Mouse (Mus musculus) midbrain, embryonic 11.5 days (tissue): ENCODE data around the gene Foxo6. TPM values are rescaled to one million over a fixed set of nuclear protein-coding genes. Genes with fewer than 3 reads are reported as not detected.

Source experiments
- ATAC-seq: fragments of 200-750 bp; cut with Nextera tagmentation; 2 replicates; pipeline ENCODE4 v1.8.0; 2017; ENCODE audit warnings: moderate TSS enrichment, moderate library complexity; ENCODE audit not compliant: low FRiP score
- DNase-seq: peaks from one replicate; pipeline ENCODE4 v3.0.0; 2015; ENCODE audit warnings: low spot score; ENCODE audit errors: missing footprints
- H3K27ac ChIP-seq: fragments of 300-500 bp; sonication (generic); 2 replicates; pipeline ENCODE4 v1.5.1; 2014; ENCODE audit warnings: low read depth, low read length
- H3K27me3 ChIP-seq: fragments of 300-500 bp; sonication (generic); 2 replicates; pipeline ENCODE4 v1.6.1; 2014; ENCODE audit warnings: mild to moderate bottlenecking, low read length, moderate library complexity, mixed read lengths; ENCODE audit not compliant: control insufficient read depth, insufficient read depth
- H3K36me3 ChIP-seq: fragments of 300-500 bp; sonication (generic); 2 replicates; pipeline ENCODE4 v1.6.1; 2014; ENCODE audit warnings: mild to moderate bottlenecking, low read length, moderate library complexity, mixed read lengths; ENCODE audit not compliant: control insufficient read depth, insufficient read depth
- H3K4me1 ChIP-seq: fragments of 300-500 bp; sonication (generic); 2 replicates; pipeline ENCODE4 v1.6.1; 2014; ENCODE audit warnings: low read length; ENCODE audit not compliant: control insufficient read depth, insufficient read depth
- H3K4me2 ChIP-seq: fragments of 300-500 bp; sonication (generic); 2 replicates; pipeline ENCODE4 v1.6.1; 2014; ENCODE audit warnings: mild to moderate bottlenecking, moderate library complexity
- H3K4me3 ChIP-seq: fragments of 300-500 bp; sonication (generic); 2 replicates; pipeline ENCODE4 v1.5.1; 2014; ENCODE audit warnings: low read depth, low read length
- H3K9ac ChIP-seq: fragments of 300-500 bp; sonication (generic); 2 replicates; pipeline ENCODE4 v1.6.1; 2014; ENCODE audit warnings: low read length
- H3K9me3 ChIP-seq: fragments of 300-500 bp; sonication (generic); 2 replicates; pipeline ENCODE4 v1.6.1; 2016; ENCODE audit warnings: low read length; ENCODE audit not compliant: control insufficient read depth
- WGBS: fragments of 180-500 bp; shearing (Covaris S2); extraction: QIAGEN DNeasy Blood & Tissue Kit; methylation state at CpG from one replicate; pipeline ENCODE4 v1.1.7; 2014; 5-methylcytosine and 5-hydroxymethylcytosine counted together
- polyA plus RNA-seq: library from polyadenylated mRNA; unstranded; fragments of >200 nt; fragmentation: Nextera tagmentation; extraction: Ambion mirVana; gene quantifications from 2 replicates; pipeline ENCODE4 v1.2.1, GENCODE M21; 2014

The Foxo6 gene
- polyA plus RNA-seq, 1 experiment from 2014 or later: 0.25 TPM

DNA sequence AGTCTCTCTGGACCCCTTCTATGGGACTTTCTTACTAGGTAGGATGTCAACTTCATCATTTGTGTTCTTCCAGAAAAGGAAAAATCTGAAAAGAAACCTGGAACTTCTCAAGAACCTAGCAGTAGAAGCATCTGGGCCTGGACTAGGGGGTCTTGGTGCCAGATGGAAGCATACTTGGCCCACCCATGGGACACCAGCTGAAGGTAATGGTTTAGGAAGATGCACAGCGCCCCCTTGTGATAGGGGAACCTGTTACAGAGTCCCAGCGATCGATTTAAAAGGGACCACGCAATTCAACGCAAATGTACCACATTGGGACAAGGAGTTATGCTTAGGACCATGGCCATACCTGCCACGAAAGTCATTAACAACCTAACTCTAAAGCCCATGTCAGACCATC lies 36.0 kb upstream of the Foxo6 start:
- no peak overlapping the region for H3K4me3 ChIP-seq
- H3K9ac ChIP-seq: no peak overlapping the region
- no peaks in the 10 kb centered on the region for H3K36me3 ChIP-seq
- no peak overlapping the region for H3K27ac ChIP-seq
- no peak overlapping the region for H3K4me2 ChIP-seq
- 27% methylated on average over 6 of the region's 6 CpGs for WGBS
- no peaks in the 10 kb centered on the region for H3K9me3 ChIP-seq
- H3K4me1 ChIP-seq: no peaks in the 10 kb centered on the region; the same call in 1 of the 2 replicates
- no peaks in the 10 kb centered on the region for H3K27me3 ChIP-seq
- DNase-seq (peak; percentile 73), ATAC-seq (no peak)

DNA sequence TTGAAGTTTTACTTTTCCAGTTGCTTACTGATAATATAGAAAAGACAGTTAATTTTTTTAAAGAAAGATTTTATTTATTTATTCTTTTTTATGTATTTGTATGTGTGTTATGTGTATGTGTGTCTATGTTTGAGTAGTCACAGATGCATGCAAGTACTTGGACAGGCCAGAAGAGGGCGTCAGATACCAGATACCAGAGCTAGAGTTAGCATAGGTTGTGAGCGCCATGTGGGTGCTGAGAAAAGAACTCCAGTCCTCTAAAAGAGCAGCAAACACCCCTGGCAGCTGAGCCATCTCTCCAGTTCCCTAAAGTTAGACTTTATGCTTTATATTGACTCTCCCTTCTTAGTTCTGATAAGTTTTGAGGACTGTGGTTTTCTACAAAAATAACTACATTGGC lies 30.4 kb upstream of the Foxo6 start:
- H3K4me3 ChIP-seq: no peak overlapping the region
- H3K27me3 ChIP-seq: no peaks in the 10 kb centered on the region
- H3K4me1 ChIP-seq: no peaks in the 10 kb centered on the region
- no peak overlapping the region for H3K27ac ChIP-seq
- H3K9ac ChIP-seq: no peak overlapping the region
- 74% methylated on average over 2 of the region's 2 CpGs for WGBS
- H3K9me3 ChIP-seq: no peaks in the 10 kb centered on the region
- DNase-seq: no peak
- H3K4me2 ChIP-seq: no peak overlapping the region
- ATAC-seq: no peak
- no peaks in the 10 kb centered on the region for H3K36me3 ChIP-seq

DNA sequence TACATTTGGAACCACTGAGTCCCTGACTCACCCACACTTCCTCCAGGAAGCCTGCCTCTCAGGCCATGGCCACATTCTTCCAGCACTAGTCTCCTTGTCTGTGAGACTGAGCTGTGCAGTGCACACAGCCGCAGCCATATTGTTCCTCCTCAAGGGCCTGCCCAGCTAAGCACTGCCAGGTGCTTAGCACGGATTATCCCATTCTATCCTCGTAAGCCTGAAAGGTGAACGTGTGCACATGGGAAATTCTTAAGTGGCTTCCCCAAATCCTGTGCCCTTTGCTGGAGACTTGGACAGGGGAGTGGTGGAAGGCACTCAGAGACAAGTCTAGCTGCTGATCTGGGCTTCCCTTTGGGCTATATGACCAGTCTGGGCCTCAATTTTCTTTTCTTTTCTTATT lies 29.6 kb upstream of the Foxo6 start:
- no peaks in the 10 kb centered on the region for H3K4me1 ChIP-seq
- 58% methylated on average over 4 of the region's 4 CpGs for WGBS
- no peaks in the 10 kb centered on the region for H3K36me3 ChIP-seq
- H3K27me3 ChIP-seq: no peaks in the 10 kb centered on the region
- H3K27ac ChIP-seq: no peak overlapping the region
- no peak for DNase-seq
- ATAC-seq: no peak
- no peaks in the 10 kb centered on the region for H3K9me3 ChIP-seq
- no peak overlapping the region for H3K4me2 ChIP-seq
- H3K9ac ChIP-seq: no peak overlapping the region
- H3K4me3 ChIP-seq: no peak overlapping the region

GRCm38 (mm10) chr4:120314571-120314970 lies 27.4 kb upstream of the Foxo6 start:
- Histone ChIP-seq H3K36me3 (no peaks in the 10 kb centered on the region), H3K4me1 (no peaks in the 10 kb centered on the region), H3K27me3 (no peaks in the 10 kb centered on the region), H3K4me3 (no peak overlapping the region), H3K9ac (no peak overlapping the region), H3K27ac (no peak overlapping the region), H3K4me2 (no peak overlapping the region), H3K9me3 (no peaks in the 10 kb centered on the region)
- DNase-seq (no peak), ATAC-seq (no peak)
- 55% methylated on average over 3 of the region's 3 CpGs for WGBS

DNA sequence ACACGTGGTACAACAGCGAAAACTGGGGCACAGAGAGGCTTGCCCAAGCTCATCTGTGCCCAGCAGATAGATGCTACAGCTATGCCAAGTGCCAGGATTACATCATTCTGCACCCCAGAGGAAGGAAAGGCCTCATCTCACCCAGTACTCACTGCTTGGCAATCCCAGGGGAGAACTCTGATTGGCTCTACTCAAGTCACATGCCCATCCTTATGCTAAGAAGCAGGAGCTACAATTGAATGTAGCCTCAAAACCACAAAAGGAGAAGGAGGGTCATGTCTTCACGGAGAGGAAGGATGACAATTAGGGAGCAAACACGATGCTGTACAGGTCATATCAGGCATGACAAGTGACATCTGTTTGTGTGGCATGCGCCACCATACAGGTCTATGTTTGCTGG lies 26.2 kb upstream of the Foxo6 start:
- 80% methylated on average over 5 of the region's 5 CpGs for WGBS
- no peak for ATAC-seq
- no peak for DNase-seq

GRCm38 (mm10) chr4:120304580-120304979 lies 17.4 kb upstream of the Foxo6 start:
- Histone ChIP-seq H3K36me3 (no peaks in the 10 kb centered on the region), H3K9me3 (no peaks in the 10 kb centered on the region), H3K4me3 (no peak overlapping the region), H3K4me1 (no peaks in the 10 kb centered on the region; the same call in 1 of the 2 replicates), H3K27ac (no peak overlapping the region), H3K4me2 (no peak overlapping the region), H3K27me3 (no peaks in the 10 kb centered on the region), H3K9ac (no peak overlapping the region)
- no peak for DNase-seq
- no peak for ATAC-seq
- WGBS: 48% methylated on average over 9 of the region's 9 CpGs

More for the DNA sequence above, 26.2 kb upstream of the Foxo6 start:
- no peaks in the 10 kb centered on the region for H3K36me3 ChIP-seq
- no peak overlapping the region for H3K4me2 ChIP-seq
- no peaks in the 10 kb centered on the region for H3K9me3 ChIP-seq
- H3K4me1 ChIP-seq: no peaks in the 10 kb centered on the region
- H3K27me3 ChIP-seq: no peaks in the 10 kb centered on the region
- no peak overlapping the region for H3K27ac ChIP-seq
- H3K9ac ChIP-seq: no peak overlapping the region
- H3K4me3 ChIP-seq: no peak overlapping the region

- Histone ChIP-seq H3K4me3 (no peak overlapping the region), H3K27ac (no peak overlapping the region), H3K27me3 (no peaks in the 10 kb centered on the region), H3K36me3 (no peaks in the 10 kb centered on the region), H3K9ac (no peak overlapping the region), H3K9me3 (no peaks in the 10 kb centered on the region), H3K4me1 (no peaks in the 10 kb centered on the region; the same call in 1 of the 2 replicates), H3K4me2 (no peak overlapping the region)
- DNase-seq (no peak), ATAC-seq (no peak)
- WGBS: 55% methylated on average over 7 of the region's 7 CpGs
Observed at GRCm38 (mm10) chr4:120299287-120299686, 12.1 kb upstream of the Foxo6 start.

GRCm38 (mm10) chr4:120291106-120291822 lies 4.1 kb upstream of the Foxo6 start:
- Histone ChIP-seq H3K27me3 (peaks cover 9% of the 10 kb centered on the region), H3K9me3 (no peaks in the 10 kb centered on the region), H3K27ac (no peak overlapping the region), H3K4me1 (peaks cover 10% of the 10 kb centered on the region), H3K9ac (no peak overlapping the region), H3K36me3 (no peaks in the 10 kb centered on the region), H3K4me3 (no peak overlapping the region), H3K4me2 (no peak overlapping the region)
- WGBS: 78% methylated on average over 11 of the region's 11 CpGs
- DNase-seq (peak; percentile 75), ATAC-seq (no peak)

- H3K9me3 ChIP-seq: no peaks in the 10 kb centered on the region
- H3K4me2 ChIP-seq: no peak overlapping the region
- DNase-seq (no peak), ATAC-seq (no peak)
- peaks cover 17% of the 10 kb centered on the region for H3K27me3 ChIP-seq
- H3K9ac ChIP-seq: no peak overlapping the region
- H3K36me3 ChIP-seq: no peaks in the 10 kb centered on the region
- WGBS: 57% methylated on average over 5 of the region's 5 CpGs
- peaks cover 10% of the 10 kb centered on the region for H3K4me1 ChIP-seq
- H3K4me3 ChIP-seq: no peak overlapping the region
- H3K27ac ChIP-seq: no peak overlapping the region
Observed at GRCm38 (mm10) chr4:120290486-120290885, 3.3 kb upstream of the Foxo6 start.
